ENCODE assay signal across 25 mouse cellular contexts in genomic region chr16:78040149-78040920, GRCm38 (mm10).
DNase-seq lines count a peak whose midpoint lies in the region; ATAC-seq and TF ChIP-seq lines count a peak whose summit lies in the region.
"Had no signal": no experiment of that assay in that cellular context is flagged by ENCODE, and none has a peak within 500 bp of the region (broad histone marks: within the 10 kb centered on the region; RNA-seq: fewer than 3 reads in every experiment).

No protein-coding gene starts in this region.

- H3K36me3 ChIP-seq in kidney, embryonic 15.5 days = no peaks in the 10 kb centered on the region
- no peaks in the 10 kb centered on the region for H3K36me3 ChIP-seq in lung, embryonic 15.5 days
- H3K36me3 ChIP-seq in lung, postnatal 0 days (ENCODE audit: insufficient read depth, low read length) = no peaks in the 10 kb centered on the region
- no peaks in the 10 kb centered on the region for H3K36me3 ChIP-seq in embryonic facial prominence, embryonic 15.5 days
- H3K36me3 ChIP-seq: hindbrain, embryonic 12.5 days; midbrain, embryonic 13.5 days; neural tube, embryonic 13.5 days had no signal

- WGBS in kidney, embryonic 15.5 days = 23% methylated on average over 4 of the region's 4 CpGs
- 38% methylated on average over 4 of the region's 4 CpGs for WGBS in lung, embryonic 15.5 days
- 57% methylated on average over 4 of the region's 4 CpGs for WGBS in lung, postnatal 0 days
- WGBS in embryonic facial prominence, embryonic 15.5 days = 33% methylated on average over 4 of the region's 4 CpGs

- H3K4me2 ChIP-seq in kidney, embryonic 15.5 days = no peak overlapping the region
- H3K4me2 ChIP-seq in lung, embryonic 15.5 days = no peak overlapping the region
- H3K4me2 ChIP-seq in lung, postnatal 0 days (replicated peaks; ENCODE audit: low read depth, low read length) = no peak overlapping the region
- H3K4me2 ChIP-seq in embryonic facial prominence, embryonic 15.5 days (replicated peaks) = no peak overlapping the region
- H3K4me2 ChIP-seq: hindbrain, embryonic 12.5 days; midbrain, embryonic 13.5 days; neural tube, embryonic 13.5 days had no signal

- peak overlapping the region; percentile 18; the same call in 1 of the 2 replicates for H3K27ac ChIP-seq in kidney, embryonic 15.5 days
- no peak overlapping the region for H3K27ac ChIP-seq in lung, embryonic 15.5 days
- H3K27ac ChIP-seq in lung, postnatal 0 days (ENCODE audit: low read length) = no peak overlapping the region
- H3K27ac ChIP-seq in embryonic facial prominence, embryonic 15.5 days (replicated peaks) = 0 out of 2 replicates have a peak overlapping the region, but pooled peaks have one; percentile 17
- H3K27ac ChIP-seq: hindbrain, embryonic 12.5 days; left cerebral cortex, adult 2 months; liver, embryonic 14.5 days; midbrain, embryonic 13.5 days; neural tube, embryonic 13.5 days had no signal

- no peak for TF ChIP-seq CTCF in lung, postnatal 0 days (IDR thresholded peaks at IDR 0.05)

- 0 out of 2 replicates have a peak, but pooled peaks cover 5% of the 10 kb centered on the region for H3K4me1 ChIP-seq in kidney, embryonic 15.5 days
- H3K4me1 ChIP-seq in lung, embryonic 15.5 days = no peaks in the 10 kb centered on the region
- H3K4me1 ChIP-seq in lung, postnatal 0 days (ENCODE audit: insufficient read depth, low read depth, low read length) = no peaks in the 10 kb centered on the region
- 0 out of 2 replicates have a peak, but pooled peaks cover 3% of the 10 kb centered on the region for H3K4me1 ChIP-seq in embryonic facial prominence, embryonic 15.5 days
- H3K4me1 ChIP-seq: hindbrain, embryonic 12.5 days; midbrain, embryonic 13.5 days; neural tube, embryonic 13.5 days had no signal

- no peaks in the 10 kb centered on the region for H3K9me3 ChIP-seq in kidney, embryonic 15.5 days (replicated peaks)
- no peaks in the 10 kb centered on the region for H3K9me3 ChIP-seq in lung, embryonic 15.5 days
- H3K9me3 ChIP-seq in lung, postnatal 0 days (ENCODE audit: low read length) = no peaks in the 10 kb centered on the region
- H3K9me3 ChIP-seq in embryonic facial prominence, embryonic 15.5 days (replicated peaks) = no peaks in the 10 kb centered on the region
- H3K9me3 ChIP-seq: hindbrain, embryonic 12.5 days; midbrain, embryonic 13.5 days; neural tube, embryonic 13.5 days had no signal

- ATAC-seq in kidney, embryonic 15.5 days (replicated peaks; ENCODE audit: low FRiP score) = peak; percentile 89
- peak; percentile 81; the same call in 1 of the 2 replicates for ATAC-seq in lung, embryonic 15.5 days (ENCODE audit: borderline replicate concordance, extremely low read depth, low FRiP score, low TSS enrichment)
- no peak for ATAC-seq in lung, postnatal 0 days
- ATAC-seq in embryonic facial prominence, embryonic 15.5 days (ENCODE audit: insufficient number of reproducible peaks, low FRiP score, low TSS enrichment, low read depth) = peak; percentile 69; the same call in 1 of the 2 replicates
- ATAC-seq: forebrain, postnatal 0 days; intestine, postnatal 0 days; midbrain, embryonic 13.5 days had no signal

- no peaks in the 10 kb centered on the region for H3K27me3 ChIP-seq in kidney, embryonic 15.5 days
- H3K27me3 ChIP-seq in lung, embryonic 15.5 days = no peaks in the 10 kb centered on the region
- H3K27me3 ChIP-seq in lung, postnatal 0 days (replicated peaks; ENCODE audit: insufficient read depth, low read length) = no peaks in the 10 kb centered on the region
- no peaks in the 10 kb centered on the region for H3K27me3 ChIP-seq in embryonic facial prominence, embryonic 15.5 days
- H3K27me3 ChIP-seq: hindbrain, embryonic 12.5 days; midbrain, embryonic 13.5 days; neural tube, embryonic 13.5 days had no signal

- no peak for TF ChIP-seq EP300 in lung, postnatal 0 days (IDR thresholded peaks at IDR 0.05)

- no peak overlapping the region for H3K4me3 ChIP-seq in kidney, embryonic 15.5 days (replicated peaks)
- no peak overlapping the region for H3K4me3 ChIP-seq in lung, embryonic 15.5 days
- no peak overlapping the region for H3K4me3 ChIP-seq in lung, postnatal 0 days (ENCODE audit: low read depth, low read length)
- H3K4me3 ChIP-seq in embryonic facial prominence, embryonic 15.5 days (replicated peaks) = no peak overlapping the region
- H3K4me3 ChIP-seq: hindbrain, embryonic 12.5 days; left cerebral cortex, adult 2 months; midbrain, embryonic 13.5 days; myocyte; neural tube, embryonic 13.5 days had no signal

- H3K9ac ChIP-seq in kidney, embryonic 15.5 days = no peak overlapping the region
- no peak overlapping the region for H3K9ac ChIP-seq in lung, embryonic 15.5 days
- H3K9ac ChIP-seq in lung, postnatal 0 days (replicated peaks; ENCODE audit: low read depth) = no peak overlapping the region
- no peak overlapping the region for H3K9ac ChIP-seq in embryonic facial prominence, embryonic 15.5 days
- H3K9ac ChIP-seq: forebrain, postnatal 0 days; hindbrain, embryonic 12.5 days; liver, embryonic 14.5 days; midbrain, embryonic 13.5 days; neural tube, embryonic 13.5 days had no signal

- DNase-seq in kidney, postnatal 36 days = no peak
- DNase-seq in lung, postnatal 0 days (ENCODE audit: low spot score) = no peak
- peak; percentile 25 for DNase-seq in mesoderm, embryonic 11.5 days (ENCODE audit: low read depth, low spot score)
- DNase-seq in spleen, adult 12 weeks (ENCODE audit: low spot score) = no peak
- no peak for DNase-seq in thymus, postnatal 14 days
- DNase-seq: adrenal gland, postnatal 36 days; cerebellum, adult 9-11 months; forebrain, postnatal 0 days; gastrocnemius, postnatal 36 days; left cerebral cortex, postnatal 4 days; lung, postnatal 14 days; retina, postnatal 1 day; right cerebral cortex, postnatal 25 days; thymus, adult 18-20 months; thymus, postnatal 4 days had no signal

Comparison
In these comparisons a context has a peak if more than half of its experiments do, and no peak if none do; other contexts are left out.
1. H3K27ac ChIP-seq: peak in kidney, embryonic 15.5 days (single experiment) and embryonic facial prominence, embryonic 15.5 days (single experiment); none in lung, embryonic 15.5 days (single experiment) and lung, postnatal 0 days (single experiment).